Mouse (Mus musculus) megakaryocyte progenitor cell, adult 5-6 weeks (primary cell): ENCODE data around the gene Pcgf1. TPM values are rescaled to one million over a fixed set of nuclear protein-coding genes. Genes with fewer than 3 reads are reported as not detected.

Experiments used
- ATAC-seq: replicated peaks from 2 replicates; pipeline ENCODE4 v1.8.0; 2016; ENCODE audit warnings: mild to moderate bottlenecking, moderate TSS enrichment, inconsistent platforms; ENCODE audit not compliant: poor library complexity
- total RNA-seq, 2 experiments: library from RNA; stranded (forward) in 1 of 2; stranded (reverse) in 1 of 2; fragments of 157-497, 149-512 nt in 1 of 2; fragments of 200-1000 nt in 1 of 2; gene quantifications; 2 replicates each; pipeline versions ENCODE4 v1.2.3 to v1.2.4; 2015 to 2017

The Pcgf1 gene
- total RNA-seq, 2 experiments from 2014 or later = 15.3 to 26.5 TPM

DNA sequence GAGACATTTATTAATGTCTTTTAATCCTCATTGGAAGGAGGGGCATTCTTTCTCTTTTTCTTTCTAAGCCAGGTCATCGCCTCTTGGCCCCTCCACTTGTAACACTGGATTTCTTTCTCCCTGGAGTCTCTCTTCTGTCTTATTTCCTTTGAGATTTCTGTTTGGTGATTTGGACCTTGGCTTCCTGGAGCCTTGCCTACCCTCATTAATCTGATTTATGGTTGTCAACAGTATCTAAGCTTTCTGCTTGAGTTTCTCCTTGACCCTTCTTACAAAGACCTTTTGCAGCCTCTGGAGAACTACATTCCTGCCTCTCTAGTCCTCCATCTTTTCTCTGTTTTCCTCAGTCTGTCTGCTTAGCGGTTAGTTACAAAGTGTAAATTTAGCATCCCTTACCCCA is 20.7 kb downstream of the Pcgf1 start:
- ATAC-seq = no peak

DNA sequence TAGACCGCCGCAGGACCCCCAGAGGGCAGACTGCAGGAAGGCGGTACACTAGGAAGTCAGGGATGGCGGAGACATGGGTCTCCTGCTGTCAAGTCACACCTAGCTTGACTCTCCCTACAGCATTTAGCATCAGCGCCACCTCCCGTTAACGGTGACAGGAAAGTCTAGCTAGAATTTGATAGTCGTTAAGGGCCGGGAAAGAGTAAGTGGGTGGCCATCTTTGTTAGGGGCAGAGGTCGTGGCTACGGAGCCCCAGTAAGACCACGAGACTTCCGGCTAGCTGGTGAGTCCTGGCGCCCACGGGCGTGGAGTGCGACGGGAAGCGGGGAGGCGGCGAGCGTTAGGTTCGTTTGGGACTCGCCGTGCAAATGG is 23.6 kb downstream of the Pcgf1 start, which contains the start of the genes Ccdc142 and Gm42688:
Gene Ccdc142, plus strand, starts transcription at position 286 of the 372 bp plus-strand sequence.
Gene Gm42688, plus strand, starts transcription at position 302 of the 372 bp plus-strand sequence.
- ATAC-seq = peak; percentile 87

DNA sequence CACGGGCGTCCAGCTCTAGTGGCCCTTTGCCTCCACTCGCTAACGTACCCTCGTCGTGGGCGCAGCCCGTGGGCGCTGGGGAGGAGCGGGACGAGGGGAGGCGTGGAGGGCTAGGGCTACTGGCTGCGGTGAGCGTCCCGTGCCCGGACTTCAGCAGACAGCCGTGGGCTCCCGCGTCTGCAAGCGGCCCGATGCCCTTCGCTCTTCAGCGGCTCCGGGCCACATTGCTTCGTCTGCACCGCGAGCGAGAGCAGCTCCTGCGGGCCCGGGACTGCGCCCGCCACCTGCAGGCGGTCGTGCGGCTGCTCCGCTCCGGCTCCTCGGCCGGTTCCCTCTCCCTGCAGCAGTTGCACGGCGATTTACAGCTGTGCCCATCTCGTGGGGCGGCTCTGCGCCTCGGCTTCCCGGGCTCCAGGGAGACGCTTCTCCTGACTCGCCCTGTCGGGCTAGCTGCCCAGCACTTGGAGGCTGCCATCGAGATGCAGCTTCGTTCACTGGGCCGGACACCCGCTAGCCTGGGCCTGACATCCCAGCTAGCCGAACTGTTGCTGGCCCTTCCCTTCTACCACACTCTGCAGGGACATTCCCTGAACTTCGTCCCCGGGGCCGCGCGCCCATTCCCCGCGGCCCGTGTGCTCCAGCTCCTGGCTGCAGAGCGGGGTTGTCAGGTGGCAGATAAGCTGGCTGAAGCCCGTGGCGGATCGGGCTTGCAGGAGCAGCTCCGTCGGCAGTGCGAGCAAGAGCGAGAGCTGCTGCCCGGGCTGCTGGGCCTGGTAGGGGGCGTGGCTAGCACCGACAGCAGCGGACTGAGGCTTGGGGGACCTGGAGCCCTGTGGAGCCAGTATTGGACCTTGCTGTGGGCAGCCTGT is 24.3 kb downstream of the Pcgf1 start:
- ATAC-seq = peak; percentile 70

GRCm38 (mm10) chr6:83103130-83103650 is 25.5 kb downstream of the Pcgf1 start:
- ATAC-seq = no peak

GRCm38 (mm10) chr6:83104158-83104557 is 26.5 kb downstream of the Pcgf1 start:
- no peak for ATAC-seq

DNA sequence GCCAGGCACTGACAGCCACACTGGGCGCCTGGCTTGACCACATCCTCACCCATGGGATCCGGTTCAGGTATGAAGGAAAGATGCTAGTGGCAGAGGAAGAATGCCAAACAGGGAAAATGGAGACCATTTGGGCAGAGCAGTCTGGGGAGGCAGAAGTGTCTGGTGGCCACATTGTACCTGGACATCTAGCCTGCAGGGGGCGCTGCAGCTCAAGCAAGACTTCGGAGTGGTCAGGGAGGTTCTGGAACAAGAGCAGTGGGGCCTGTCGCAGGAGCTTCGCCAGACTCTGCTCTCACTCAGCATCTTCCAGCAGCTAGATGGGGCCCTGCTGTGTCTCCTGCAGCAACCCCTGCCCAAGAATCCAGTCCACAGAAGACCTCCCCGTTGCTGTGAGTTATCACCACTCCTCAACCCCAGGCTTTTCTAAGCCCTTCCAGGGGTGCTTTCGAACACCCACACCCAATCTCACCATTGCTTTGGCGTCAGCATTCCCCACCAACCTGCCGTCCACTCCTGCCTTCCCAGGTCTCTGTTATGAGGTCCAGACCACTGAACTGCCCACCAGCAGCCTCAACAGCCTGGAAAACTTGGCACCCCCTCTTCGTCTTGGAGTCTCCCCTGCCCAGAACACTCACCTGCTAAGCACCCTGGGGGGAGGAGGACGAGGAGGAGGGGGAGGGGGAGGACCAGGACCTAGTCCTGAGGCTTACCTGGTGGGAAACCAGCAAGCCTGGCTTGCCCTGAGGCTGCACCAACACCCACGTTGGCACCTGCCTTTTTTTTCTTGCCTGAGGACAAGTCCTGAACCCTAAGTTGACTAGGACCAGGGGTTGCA is 30.1 kb downstream of the Pcgf1 start:
- peak; percentile 73 for ATAC-seq

DNA sequence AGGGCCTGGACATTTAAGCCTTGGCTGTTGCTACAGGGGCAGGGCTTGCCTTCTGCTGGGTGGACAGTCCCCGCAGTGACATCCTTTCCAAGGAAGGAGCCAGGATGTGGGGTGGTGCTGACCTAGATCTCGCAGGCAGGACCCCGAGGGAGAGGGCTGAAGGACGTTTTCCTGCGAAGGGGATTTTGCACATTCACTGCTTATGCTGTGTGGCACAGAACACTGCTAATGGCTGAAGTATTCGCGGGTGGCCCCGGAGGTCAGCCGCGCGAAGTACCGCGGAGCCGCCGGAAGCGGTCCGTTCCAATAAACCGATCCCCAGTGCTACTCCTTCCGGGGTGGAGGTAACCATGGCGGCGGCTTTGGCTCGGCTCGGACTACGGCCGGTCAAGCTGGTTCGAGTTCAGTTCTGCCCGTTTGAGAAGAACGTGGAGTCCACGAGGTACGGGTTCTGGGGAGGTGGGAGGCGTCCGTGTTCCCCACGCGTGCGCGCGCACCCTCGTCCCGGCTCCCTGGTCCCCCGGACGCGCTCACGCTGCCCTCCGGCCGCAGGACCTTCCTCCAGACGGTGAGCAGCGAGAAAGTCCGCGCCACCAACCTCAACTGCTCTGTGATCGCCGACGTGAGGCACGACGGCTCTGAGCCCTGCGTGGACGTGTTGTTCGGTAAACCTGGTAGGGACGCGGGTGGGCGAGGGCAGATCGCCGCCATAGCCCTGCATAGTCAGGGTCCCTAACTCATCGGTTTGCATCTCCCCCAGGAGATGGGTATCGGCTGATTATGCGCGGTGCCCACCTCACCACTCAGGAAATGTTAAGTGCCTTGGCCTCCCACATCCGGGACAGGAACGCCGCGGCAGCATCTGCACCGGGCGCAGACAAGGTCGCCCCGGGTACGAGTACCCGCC is 31.3 kb downstream of the Pcgf1 start, which contains the start of gene Mrpl53:
Gene Mrpl53, plus strand, starts transcription at position 279 of the 907 bp plus-strand sequence.
- ATAC-seq = peak; percentile 69

DNA sequence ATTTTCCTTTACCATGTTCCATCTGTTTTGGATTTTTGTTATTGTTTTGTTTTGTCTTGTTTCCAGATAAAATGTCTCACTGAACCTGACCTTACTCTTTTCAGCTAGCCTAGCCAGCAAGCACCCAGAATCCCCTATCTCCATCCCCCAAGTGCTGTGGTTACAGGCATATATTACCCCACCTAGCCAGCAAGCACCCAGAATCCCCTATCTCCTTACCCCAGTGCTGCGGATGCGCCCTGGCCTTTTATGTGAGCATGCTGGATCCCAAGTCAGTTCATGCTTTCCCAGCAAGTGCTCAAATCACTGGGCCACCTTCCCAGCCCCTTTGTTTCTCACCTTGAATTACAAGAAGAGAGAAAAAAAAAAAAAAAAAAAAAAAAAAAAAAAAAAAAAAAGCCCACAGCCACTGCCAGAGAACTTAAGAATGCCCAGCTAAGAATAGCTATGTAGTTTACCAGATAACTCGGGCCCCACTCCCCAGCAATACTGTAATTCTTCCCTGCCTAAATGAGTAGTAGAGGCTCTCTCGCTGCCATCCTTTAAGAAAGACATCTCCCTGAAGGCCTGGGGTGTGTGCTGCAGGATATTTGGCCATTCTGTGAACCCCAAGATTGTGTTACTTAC is 34.0 kb downstream of the Pcgf1 start:
- ATAC-seq = no peak

- ATAC-seq = peak; percentile 86
These were observed 37.5 kb downstream of the Pcgf1 start, which contains the start of gene Mogs for GRCm38 (mm10) chr6:83115011-83115671. TSS of gene Mogs (plus strand) at chr6:83115496.

GRCm38 (mm10) chr6:83115682-83116372 is 38.2 kb downstream of the Pcgf1 start:
- ATAC-seq = 0 out of 2 replicates have a peak, but pooled peaks have one; percentile 7

GRCm38 (mm10) chr6:83116373-83117164 is 38.9 kb downstream of the Pcgf1 start:
- no peak for ATAC-seq

DNA sequence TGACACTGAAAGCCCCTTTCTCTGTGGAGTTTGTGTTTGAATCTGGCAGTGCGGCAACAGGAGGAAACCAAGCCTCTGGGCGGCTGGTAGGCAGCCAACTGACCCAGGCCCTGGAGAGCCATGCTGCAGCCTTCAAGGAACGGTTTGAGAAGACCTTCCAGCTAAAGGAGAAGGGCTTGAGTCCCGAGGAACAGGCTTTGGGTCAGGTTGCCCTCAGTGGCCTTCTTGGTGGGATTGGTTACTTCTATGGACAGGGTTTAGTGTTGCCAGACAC is 39.4 kb downstream of the Pcgf1 start:
- no peak for ATAC-seq

- no peak for ATAC-seq
These were observed 39.9 kb downstream of the Pcgf1 start for GRCm38 (mm10) chr6:83117616-83118015.

DNA sequence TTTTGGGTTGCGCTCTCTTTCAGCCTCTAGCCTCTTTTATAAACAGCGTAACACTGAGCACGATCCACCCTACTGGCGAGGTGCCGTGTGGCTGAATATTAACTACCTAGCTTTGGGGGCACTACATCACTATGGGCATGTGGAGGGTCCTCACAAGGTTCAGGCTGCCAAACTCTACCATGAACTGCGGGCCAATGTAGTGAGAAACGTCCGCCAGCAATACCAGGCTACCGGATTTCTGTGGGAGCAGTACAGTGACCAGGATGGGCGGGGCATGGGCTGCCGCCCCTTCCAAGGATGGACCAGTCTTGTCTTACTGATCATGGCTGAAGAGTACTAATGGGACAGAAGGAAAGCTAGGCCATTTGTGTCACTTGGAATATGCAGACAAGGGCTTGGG is 40.7 kb downstream of the Pcgf1 start:
- ATAC-seq = no peak

DNA sequence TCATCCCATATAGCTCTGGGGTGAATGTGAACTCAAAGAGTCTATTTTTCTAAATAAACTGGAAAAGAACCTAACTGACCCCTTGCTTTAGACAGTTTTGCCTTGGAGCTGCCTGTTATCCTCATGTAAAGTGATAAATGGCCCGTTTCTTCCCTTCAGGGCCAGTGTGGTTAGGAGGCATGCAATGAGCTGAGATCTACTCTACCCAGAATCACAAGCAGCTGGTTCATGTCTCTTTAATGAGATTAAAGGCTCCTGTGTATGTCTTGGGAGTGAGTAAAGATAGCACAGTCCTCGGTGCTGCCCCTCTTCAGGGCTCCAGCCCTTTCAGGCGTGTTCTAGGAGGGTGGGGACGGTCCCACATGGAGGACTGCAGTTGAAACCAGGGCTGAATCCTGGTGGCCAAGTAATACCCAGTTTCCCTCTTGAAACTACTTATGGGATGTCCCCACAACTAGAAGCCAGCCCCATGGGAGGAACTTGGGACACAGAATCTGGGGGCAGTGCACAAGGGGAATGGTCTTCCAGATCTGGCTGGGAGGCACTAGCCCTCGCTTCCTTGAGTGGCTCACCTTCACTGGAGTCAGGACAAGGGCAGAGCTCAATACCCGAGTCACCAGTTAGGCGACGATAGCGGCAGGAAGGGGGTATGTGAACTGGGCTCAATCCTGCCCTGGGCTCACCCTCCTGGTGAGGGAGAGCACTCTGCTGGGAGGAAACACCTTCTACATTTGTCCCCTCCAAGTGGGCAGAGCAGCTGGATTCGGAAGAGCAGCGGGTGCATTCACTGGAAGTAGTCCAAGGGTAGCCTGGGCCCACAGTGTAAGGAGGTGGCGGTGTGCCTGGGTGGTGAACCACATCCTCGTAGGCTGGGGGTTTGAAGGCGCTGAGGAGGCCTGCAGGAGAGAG is 41.4 kb downstream of the Pcgf1 start:
- 0 out of 2 replicates have a peak, but pooled peaks have one; percentile 4 for ATAC-seq

- ATAC-seq = no peak
These were observed 42.0 kb downstream of the Pcgf1 start for GRCm38 (mm10) chr6:83119734-83120051.
